Comparison of ENCODE assay signal across 8 mouse cellular contexts in genomic region chr13:52154844-52155587, GRCm38 (mm10).
DNase-seq lines count a peak whose midpoint lies in the region; ATAC-seq lines count a peak whose summit lies in the region.

No protein-coding gene starts in this region.

- no peaks in the 10 kb centered on the region for H3K9me3 ChIP-seq in liver, embryonic 12.5 days (replicated peaks)
- H3K9me3 ChIP-seq in hindbrain, embryonic 14.5 days (ENCODE audit: control insufficient read depth, low read length): no peaks in the 10 kb centered on the region

- no peak overlapping the region for H3K4me3 ChIP-seq in liver, embryonic 12.5 days
- H3K4me3 ChIP-seq in hindbrain, embryonic 14.5 days (replicated peaks; ENCODE audit: low read length): no peak overlapping the region

- H3K27me3 ChIP-seq in liver, embryonic 12.5 days (replicated peaks): no peaks in the 10 kb centered on the region; the same call in 1 of the 2 replicates
- no peaks in the 10 kb centered on the region for H3K27me3 ChIP-seq in hindbrain, embryonic 14.5 days (ENCODE audit: control insufficient read depth, insufficient read depth, low read length)

- no peak overlapping the region for H3K9ac ChIP-seq in liver, embryonic 12.5 days
- no peak overlapping the region; the same call in 1 of the 2 replicates for H3K9ac ChIP-seq in hindbrain, embryonic 14.5 days

- no peak overlapping the region for H3K4me2 ChIP-seq in liver, embryonic 12.5 days
- H3K4me2 ChIP-seq in hindbrain, embryonic 14.5 days (replicated peaks): peak overlapping the region; percentile 39

- DNase-seq in liver: peak; percentile 12
- DNase-seq in cerebellum, adult 9-11 months: peak; percentile 19
- DNase-seq in hindbrain, embryonic 14.5 days (ENCODE audit: low spot score): peak; percentile 76
- peak; percentile 58 to 84 for DNase-seq in layer of hippocampus, postnatal 14 days (ENCODE audit: low spot score in 2 of 2)
- DNase-seq in lung, postnatal 36 days: peak; percentile 47
- DNase-seq in yolk sac, embryonic 10.5 days (ENCODE audit: low spot score): peak; percentile 30

- no peak for ATAC-seq in liver, embryonic 12.5 days
- peak; percentile 91 for ATAC-seq in hindbrain, embryonic 14.5 days (ENCODE audit: low FRiP score)
- ATAC-seq in inflammation-experienced regulatory T-cells, adult 6 months: no peak

- WGBS in liver, embryonic 12.5 days (ENCODE audit: insufficient replicate concordance): 66% methylated on average over 14 of the region's 14 CpGs
- 35% methylated on average over 14 of the region's 14 CpGs for WGBS in hindbrain, embryonic 14.5 days

- peaks cover 30% of the 10 kb centered on the region; the same call in 1 of the 2 replicates for H3K4me1 ChIP-seq in liver, embryonic 12.5 days
- H3K4me1 ChIP-seq in hindbrain, embryonic 14.5 days (replicated peaks; ENCODE audit: control insufficient read depth, insufficient read depth, low read length): peaks cover 20% of the 10 kb centered on the region

- H3K27ac ChIP-seq in liver, embryonic 12.5 days: no peak overlapping the region
- peak overlapping the region; percentile 65 for H3K27ac ChIP-seq in hindbrain, embryonic 14.5 days

- H3K36me3 ChIP-seq in liver, embryonic 12.5 days: no peaks in the 10 kb centered on the region
- H3K36me3 ChIP-seq in hindbrain, embryonic 14.5 days (replicated peaks; ENCODE audit: control insufficient read depth, insufficient read depth): no peaks in the 10 kb centered on the region

Comparison
In these comparisons a context has a peak if more than half of its experiments do, and no peak if none do; other contexts are left out.
1. DNase-seq: peak in every context shown above with its lines; median percentile 76 in hindbrain, embryonic 14.5 days; 71 in layer of hippocampus, postnatal 14 days; 47 in lung, postnatal 36 days; 30 in yolk sac, embryonic 10.5 days; 19 in cerebellum, adult 9-11 months; 12 in liver.